Comparison of ENCODE assay signal across 8 mouse cellular contexts in genomic region chr19:20536538-20536937, GRCm38 (mm10). TPM values are rescaled to one million over a fixed set of nuclear protein-coding genes. Genes with fewer than 3 reads are reported as not detected.
DNase-seq lines count a peak whose midpoint lies in the region.
"Had no signal": no experiment of that assay in that cellular context is flagged by ENCODE, and none has a peak within 500 bp of the region (broad histone marks: within the 10 kb centered on the region; RNA-seq: fewer than 3 reads in every experiment).

No protein-coding gene starts in this region.

- intact Hi-C loops in left cerebral cortex, postnatal 14 days (cut with DNase I), result loop anchor here (10.0 kb wide), 1 partner anchor 188 kb away; the partner anchor contains the start of gene Aldh1a7

- DNase-seq in testis, postnatal 14 days (ENCODE audit: low spot score), result peak; percentile 11
- no peak for DNase-seq in testis, postnatal 10 days (ENCODE audit: low spot score)
- DNase-seq in frontal cortex, adult 2 months (ENCODE audit: extremely low spot score in 1 of 2, low spot score in 1 of 2), result peak; percentile 82 to 83
- DNase-seq in left cerebral cortex, postnatal 14 days (ENCODE audit: low spot score in 2 of 2), result peak; percentile 65 to 77
- no peak for DNase-seq in cerebellum, postnatal 25 days
- no peak for DNase-seq in embryo, embryonic 11 days
- no peak for DNase-seq in cerebellum, adult 8-10 months
- DNase-seq: spleen, adult 18-20 months had no signal

RNA-seq across cellular contexts. Expression of gene Aldh1a1, which starts 44.0 kb away (rescaled TPM):
- polyA plus RNA-seq in frontal cortex, adult 2 months (2012; rRNA removed), result 47.6 and 58.4 TPM in 2 replicates
- total RNA-seq in left cerebral cortex, postnatal 14 days (2021), result 10 to 100 TPM; 33.9 to 40.9 TPM

Comparison
In these comparisons a context has a peak if more than half of its experiments do, and no peak if none do; other contexts are left out.
1. DNase-seq: peak in testis, postnatal 14 days (single experiment), frontal cortex, adult 2 months (2 of 2) and left cerebral cortex, postnatal 14 days (2 of 2); none in testis, postnatal 10 days (single experiment), cerebellum, postnatal 25 days (0 of 2), embryo, embryonic 11 days (single experiment) and cerebellum, adult 8-10 months (single experiment).